Mouse (Mus musculus) macrophage (primary cell): Measurements from ENCODE around the gene Fam89b. TPM values are rescaled to one million over a fixed set of nuclear protein-coding genes. Genes with fewer than 3 reads are reported as not detected.

Experiments
- H3K27ac ChIP-seq: fragments of 350-480 bp; formaldehyde crosslinking; 2 replicates; pipeline ENCODE4 v1.9.0; 2021
- H3K36me3 ChIP-seq: fragments of 350-480 bp; formaldehyde crosslinking; 2 replicates; pipeline ENCODE4 v1.9.0; 2021; ENCODE audit errors: inconsistent target
- H3K4me3 ChIP-seq: fragments of 350-480 bp; formaldehyde crosslinking; 2 replicates; pipeline ENCODE4 v1.9.0; 2021; ENCODE audit errors: inconsistent target
- H3K79me2 ChIP-seq: fragments of 350-480 bp; formaldehyde crosslinking; 2 replicates; pipeline ENCODE4 v1.9.0; 2021; ENCODE audit errors: inconsistent target
- WGBS: methylation state at CpG from one replicate; pipeline ENCODE4 v1.1.7; 2026; ENCODE audit warnings: inconsistent platforms; ENCODE audit not compliant: missing documents; 5-methylcytosine and 5-hydroxymethylcytosine counted together
- polyA plus RNA-seq: library from polyadenylated mRNA; stranded (reverse); fragments of 250-400 nt; gene quantifications from 3 replicates; pipeline ENCODE4 v1.2.4, GENCODE M21; 2018; ENCODE audit warnings: inconsistent platforms
- total RNA-seq, 78 experiments: library from RNA; depleted of rRNA; stranded (reverse); fragments of 250-400 nt; gene quantifications; 1 replicate in 9 of 78; 2 replicates in 24 of 78; 3 replicates in 43 of 78; 4 replicates in 2 of 78; pipeline ENCODE4 v1.2.4; 2018; ENCODE audit warnings: inconsistent platforms in 56 of 78

Fam89b gene
- total RNA-seq (2018; cell fraction: chromatin; rRNA removed), result 10 to 100 TPM in 4 of 26 experiments, 1 to 10 TPM in 20, under 1 TPM in 1, not detected in 1; 0.92 to 16.9 (median 4.4) TPM
- 100 to 1,000 TPM in 17 of 26 experiments, 10 to 100 TPM in 9; 69.7 to 126 (median 104) TPM for total RNA-seq (2018; cell fraction: cytosol; rRNA removed)
- 10 to 100 TPM in 22 of 26 experiments, 1 to 10 TPM in 4; 8.4 to 47.1 (median 21.7) TPM for total RNA-seq (2018; cell fraction: nucleus; rRNA removed)
- 73.7 to 132 TPM (median 76.9 TPM) in 3 replicates for polyA plus RNA-seq

DNA sequence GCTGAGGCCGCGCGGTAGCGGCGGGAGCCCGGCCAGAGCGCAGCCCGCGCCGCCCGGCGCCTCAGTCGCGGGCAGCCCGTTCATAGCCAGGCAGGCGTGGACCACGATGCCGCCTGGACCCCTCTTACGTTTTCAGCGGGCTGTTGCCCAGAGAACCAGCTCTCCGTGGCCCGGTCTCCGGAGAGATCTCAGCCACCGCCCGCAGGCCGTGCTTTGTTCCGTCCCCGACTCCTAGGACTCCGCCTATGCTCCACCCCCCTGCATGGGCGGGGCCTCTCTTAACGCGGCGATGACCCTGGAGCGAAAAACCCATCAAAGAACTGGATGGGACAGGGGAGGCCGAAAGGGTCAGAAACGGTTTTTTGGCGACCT is at the start of gene Fam89b:
Fam89b (minus strand) TSS at position 210 of the 372 bp plus-strand sequence.
- Histone ChIP-seq H3K36me3 (no peaks in the 10 kb centered on the region), H3K27ac (peak within 1 kb of the TSS; percentile 100), H3K4me3 (peak within 1 kb of the TSS; percentile 96), H3K79me2 (peaks cover 52% of the 10 kb centered on the region)
- under 1% methylated on average over 37 of the region's 37 CpGs for WGBS

DNA sequence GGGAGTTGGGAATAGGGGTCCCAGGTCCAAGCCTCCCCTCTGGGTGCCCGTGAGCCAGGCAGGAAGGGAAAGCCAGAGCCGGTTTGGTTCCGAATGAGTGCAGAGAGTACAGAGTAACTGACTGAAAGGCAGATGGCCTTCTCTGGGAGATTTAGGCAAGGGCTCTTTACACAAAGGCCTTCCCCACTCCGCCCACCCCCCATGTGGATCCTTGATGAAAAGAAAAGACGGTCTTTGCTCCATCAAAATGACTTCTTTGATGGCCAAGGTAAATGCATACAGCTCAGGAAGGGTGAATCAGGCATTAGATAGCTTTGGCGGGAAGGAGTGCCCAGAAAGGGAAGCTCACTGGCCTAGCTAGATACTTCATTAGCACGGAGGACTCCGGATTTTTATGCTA is 48.9 kb upstream of the Fam89b start:
- WGBS, result 89% methylated on average over 7 of the region's 8 CpGs
- Histone ChIP-seq H3K36me3 (no peaks in the 10 kb centered on the region), H3K27ac (no peak overlapping the region), H3K4me3 (no peak overlapping the region), H3K79me2 (no peaks in the 10 kb centered on the region)

DNA sequence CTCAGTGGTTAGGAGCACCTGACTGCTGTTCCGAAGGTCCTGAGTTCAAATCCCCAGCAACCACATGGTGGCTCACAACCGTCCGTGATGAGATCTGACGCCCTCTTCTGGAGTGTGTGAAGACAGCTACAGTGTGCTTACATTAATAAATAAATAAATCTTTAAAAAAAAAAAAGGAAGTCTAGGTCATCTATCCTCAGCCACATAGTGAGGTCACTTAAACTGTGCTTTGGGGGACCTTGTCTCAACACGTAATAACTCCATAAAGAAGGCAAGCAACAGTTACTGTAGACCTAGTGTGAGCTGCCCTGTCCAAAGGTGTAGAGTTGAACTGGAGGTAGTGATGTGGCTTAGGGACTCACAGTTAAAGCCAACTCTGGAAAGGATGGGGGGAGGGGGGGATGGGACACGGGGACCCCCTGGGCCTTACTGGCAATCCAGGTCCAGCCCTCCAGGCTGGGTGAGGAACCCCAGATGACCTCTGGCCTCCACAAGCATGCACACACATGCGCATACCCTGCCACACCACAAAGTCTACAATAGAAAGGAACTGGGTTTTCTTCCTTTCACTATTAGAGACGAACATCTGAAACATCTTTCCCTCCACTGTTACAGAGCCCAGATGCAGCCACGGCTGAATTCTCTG is 48.1 kb upstream of the Fam89b start:
- 55% methylated on average over 9 of the region's 9 CpGs for WGBS
- Histone ChIP-seq H3K27ac (no peak overlapping the region), H3K4me3 (no peak overlapping the region), H3K36me3 (no peaks in the 10 kb centered on the region), H3K79me2 (no peaks in the 10 kb centered on the region)

DNA sequence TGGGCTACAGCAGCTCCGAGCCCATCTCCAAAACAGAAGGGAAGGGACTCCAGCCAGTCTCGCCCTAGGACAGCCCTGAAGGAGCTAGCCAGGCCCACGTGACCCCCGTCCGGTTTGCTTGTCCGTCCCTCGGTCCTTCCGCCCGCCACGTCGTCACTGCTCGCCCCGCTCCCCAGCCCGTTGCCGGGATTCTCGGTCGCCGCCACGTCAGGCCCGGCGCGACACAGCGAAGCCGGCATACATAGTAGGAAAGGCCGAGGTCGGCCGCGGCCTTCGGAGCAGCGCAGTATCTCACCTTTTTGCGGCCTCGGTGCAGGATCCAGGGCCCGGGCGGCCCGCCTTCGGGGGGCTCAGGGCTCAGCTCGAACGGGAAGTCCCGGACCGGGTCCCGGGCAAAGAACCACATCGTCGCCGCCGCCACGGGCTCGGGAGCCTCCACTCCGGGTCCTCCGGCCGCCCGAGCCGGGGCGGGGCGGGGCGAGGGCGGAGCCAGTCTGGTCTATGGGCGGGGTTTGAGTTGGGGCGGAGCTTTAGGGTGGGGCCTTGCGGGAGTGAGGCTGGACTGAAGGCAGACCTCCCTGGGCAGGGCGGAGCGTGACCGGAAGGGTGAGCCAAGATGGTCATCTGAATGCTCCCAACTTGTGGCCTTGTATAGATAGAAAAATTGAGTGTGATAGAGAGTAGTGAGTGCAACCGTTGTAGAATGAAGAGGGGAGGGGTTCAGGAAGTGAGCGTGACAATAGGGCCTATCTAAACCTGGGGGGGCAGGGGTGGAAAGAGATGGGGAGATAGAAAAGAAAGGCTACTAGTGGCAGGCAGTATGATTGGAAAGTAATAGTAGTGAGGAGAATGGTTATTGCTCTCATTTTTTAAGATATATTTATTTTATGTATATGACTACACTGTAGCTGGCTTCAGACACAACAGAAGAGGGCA is 41.7 kb upstream of the Fam89b start, which contains the start of gene Scyl1:
Scyl1 (minus strand) TSS at position 495 of the 936 bp plus-strand sequence.
- Histone ChIP-seq H3K36me3 (peaks cover 26% of the 10 kb centered on the region; the same call in 1 of the 2 replicates), H3K79me2 (peaks cover 32% of the 10 kb centered on the region), H3K27ac (peak within 1 kb of the TSS; percentile 53), H3K4me3 (peak within 1 kb of the TSS; percentile 73)
- WGBS, result under 1% methylated on average over 51 of the region's 64 CpGs

DNA sequence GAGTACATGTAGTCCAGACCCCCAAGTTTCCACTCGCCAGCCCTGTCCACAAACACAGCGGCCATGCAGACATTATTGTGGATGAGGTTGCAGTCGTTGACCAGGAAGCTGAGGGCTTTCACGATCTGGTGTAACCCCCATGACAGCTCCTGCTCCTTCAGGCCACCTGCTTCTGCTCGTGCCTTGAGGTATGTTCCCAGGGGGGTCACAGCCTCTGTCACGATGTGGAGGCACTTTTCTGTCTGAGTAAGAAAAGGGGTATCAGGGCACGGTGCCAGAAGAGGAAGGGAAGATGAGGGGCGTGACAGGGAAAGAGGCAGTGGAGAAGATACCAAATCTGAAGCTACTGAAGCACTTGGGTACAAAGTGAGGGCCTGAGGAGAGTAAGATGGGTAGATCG is 40.9 kb upstream of the Fam89b start:
- Histone ChIP-seq H3K79me2 (peaks cover 32% of the 10 kb centered on the region), H3K4me3 (peak overlapping the region; percentile 73), H3K27ac (peak overlapping the region; percentile 48), H3K36me3 (peaks cover 35% of the 10 kb centered on the region)
- 47% methylated on average over 9 of the region's 9 CpGs for WGBS

DNA sequence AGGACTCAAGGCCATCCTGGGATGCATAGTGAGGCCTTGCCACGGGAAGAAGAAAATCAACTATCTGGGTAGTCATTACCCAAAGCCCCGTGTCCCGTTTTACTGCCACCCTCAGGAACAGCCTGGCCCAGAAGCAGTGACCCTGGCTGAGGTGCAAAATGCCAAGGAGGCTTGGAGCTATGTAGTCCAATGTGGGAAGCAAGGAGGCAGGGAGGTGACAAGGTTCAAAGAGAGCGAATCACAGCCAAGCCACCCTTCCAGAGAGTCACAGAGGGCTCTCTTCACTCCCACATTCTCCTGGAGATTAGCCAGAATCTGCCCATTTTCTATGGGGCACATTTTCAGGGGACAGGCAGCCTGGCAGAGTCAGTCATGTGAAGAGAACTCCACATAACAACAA is 37.8 kb upstream of the Fam89b start:
- H3K27ac ChIP-seq, result no peak overlapping the region
- H3K4me3 ChIP-seq, result no peak overlapping the region
- H3K36me3 ChIP-seq, result peaks cover 61% of the 10 kb centered on the region
- WGBS, result 92% methylated on average over 4 of the region's 4 CpGs
- peaks cover 32% of the 10 kb centered on the region for H3K79me2 ChIP-seq

DNA sequence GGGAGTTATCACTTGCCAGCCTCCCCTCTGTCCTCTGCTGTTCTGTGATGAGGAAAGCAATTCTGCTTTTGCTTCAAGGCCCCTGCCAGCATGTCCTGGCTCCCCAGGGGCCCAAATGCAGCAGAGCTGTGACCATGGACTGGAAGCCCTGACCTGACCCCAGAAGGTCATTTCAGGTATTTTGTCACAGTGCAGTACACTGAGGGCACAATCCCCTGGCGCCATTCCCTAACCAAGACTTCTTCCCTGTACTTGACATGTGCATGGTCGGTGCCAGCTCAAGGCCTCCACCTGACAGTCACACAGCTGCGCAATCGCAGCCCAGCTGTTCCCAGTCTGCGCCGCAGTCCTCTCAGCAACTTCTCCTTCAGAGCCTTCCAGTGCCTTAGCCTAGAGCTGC is 33.7 kb upstream of the Fam89b start:
- WGBS, result 90% methylated on average over 2 of the region's 6 CpGs
- no peak overlapping the region for H3K27ac ChIP-seq

DNA sequence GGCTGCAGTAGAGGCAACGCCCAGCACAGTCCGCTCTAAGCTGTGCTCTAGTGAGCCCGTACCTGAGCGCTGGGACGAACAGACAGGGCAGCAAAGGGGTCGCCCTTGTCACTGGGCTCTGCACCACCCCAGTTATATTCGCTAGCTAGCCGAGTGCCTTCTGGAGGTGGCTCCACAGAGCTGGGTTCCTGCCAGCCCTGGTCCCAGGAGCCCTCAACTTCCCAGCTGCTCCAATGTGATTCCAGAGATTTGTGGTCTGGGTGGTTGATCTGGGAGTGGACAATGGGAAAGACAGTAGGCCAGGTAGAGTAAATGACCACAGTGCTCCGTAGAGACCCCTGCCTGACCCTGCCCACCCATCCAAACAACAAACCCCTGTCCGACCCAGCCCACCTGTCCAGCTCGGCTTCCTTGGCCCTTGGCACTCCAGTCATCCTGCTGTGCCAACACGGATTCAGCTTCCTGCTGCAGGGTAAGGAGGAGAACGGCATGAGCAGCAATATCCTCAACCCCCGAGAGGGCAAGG is 29.5 kb upstream of the Fam89b start:
- no peak overlapping the region for H3K4me3 ChIP-seq
- 96% methylated on average over 13 of the region's 14 CpGs for WGBS
- no peak overlapping the region for H3K27ac ChIP-seq
- H3K79me2 ChIP-seq, result no peaks in the 10 kb centered on the region
- H3K36me3 ChIP-seq, result peaks cover 56% of the 10 kb centered on the region

More for the DNA sequence above, 33.7 kb upstream of the Fam89b start:
- peaks cover 93% of the 10 kb centered on the region for H3K36me3 ChIP-seq
- no peak overlapping the region for H3K4me3 ChIP-seq
- H3K79me2 ChIP-seq, result peaks cover 5% of the 10 kb centered on the region; the same call in 1 of the 2 replicates

DNA sequence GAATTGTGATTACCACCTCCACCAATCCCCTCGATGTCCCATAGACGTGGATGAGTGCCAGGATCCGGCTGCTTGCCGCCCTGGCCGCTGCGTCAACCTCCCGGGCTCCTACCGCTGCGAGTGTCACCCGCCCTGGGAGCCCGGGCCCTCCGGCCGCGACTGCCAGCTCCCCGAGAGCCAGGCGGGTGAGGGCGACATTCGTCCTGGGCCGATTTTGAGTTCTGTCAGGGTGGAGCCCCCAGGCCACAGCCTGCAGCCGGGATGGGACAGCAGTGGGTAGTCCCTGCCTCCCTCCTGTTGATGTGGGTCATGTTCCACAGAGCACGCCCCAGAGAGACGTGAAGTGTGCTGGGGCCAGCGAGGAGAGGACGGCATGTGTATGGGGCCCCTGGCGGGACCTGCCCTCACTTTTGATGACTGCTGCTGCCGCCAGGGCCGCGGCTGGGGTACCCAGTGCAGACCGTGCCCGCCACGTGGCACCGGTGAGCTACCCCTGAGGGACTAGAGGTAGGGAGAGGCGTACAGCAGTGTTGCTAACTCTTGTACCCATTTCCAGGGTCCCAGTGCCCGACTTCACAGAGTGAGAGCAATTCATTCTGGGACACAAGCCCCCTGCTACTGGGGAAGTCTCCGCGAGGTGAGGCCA is 27.7 kb upstream of the Fam89b start:
- Histone ChIP-seq H3K79me2 (no peaks in the 10 kb centered on the region), H3K4me3 (no peak overlapping the region), H3K36me3 (peaks cover 42% of the 10 kb centered on the region), H3K27ac (no peak overlapping the region)
- 68% methylated on average over 36 of the region's 36 CpGs for WGBS

DNA sequence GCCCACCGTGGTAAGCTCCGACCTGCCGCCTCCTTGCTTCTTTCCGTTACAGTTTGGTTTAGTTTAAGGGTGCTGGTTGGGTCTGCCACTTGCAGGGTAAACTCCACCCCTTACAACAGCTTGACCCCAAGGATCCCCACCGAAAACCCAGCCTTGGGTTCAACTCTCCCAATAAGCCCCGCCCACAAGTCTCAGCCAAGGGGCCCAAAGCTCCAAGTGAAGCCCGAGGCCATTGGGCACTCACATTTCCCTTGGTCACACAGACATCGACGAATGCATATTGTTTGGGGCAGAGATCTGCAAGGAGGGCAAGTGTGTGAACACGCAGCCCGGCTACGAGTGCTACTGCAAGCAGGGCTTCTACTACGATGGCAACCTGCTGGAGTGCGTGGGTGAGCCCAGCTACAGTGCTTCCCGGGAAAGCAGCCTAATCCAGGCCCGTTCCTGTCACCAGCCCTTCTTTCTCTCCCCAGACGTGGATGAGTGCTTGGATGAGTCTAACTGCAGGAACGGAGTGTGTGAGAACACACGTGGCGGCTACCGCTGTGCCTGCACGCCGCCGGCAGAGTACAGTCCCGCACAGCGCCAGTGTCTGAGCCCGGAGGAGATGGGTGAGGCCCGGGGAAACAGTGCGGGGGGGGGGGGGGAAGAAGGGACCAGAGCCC is 27.0 kb upstream of the Fam89b start:
- peaks cover 35% of the 10 kb centered on the region for H3K36me3 ChIP-seq
- H3K27ac ChIP-seq, result no peak overlapping the region
- no peaks in the 10 kb centered on the region for H3K79me2 ChIP-seq
- WGBS, result 62% methylated on average over 29 of the region's 29 CpGs
- no peak overlapping the region for H3K4me3 ChIP-seq

DNA sequence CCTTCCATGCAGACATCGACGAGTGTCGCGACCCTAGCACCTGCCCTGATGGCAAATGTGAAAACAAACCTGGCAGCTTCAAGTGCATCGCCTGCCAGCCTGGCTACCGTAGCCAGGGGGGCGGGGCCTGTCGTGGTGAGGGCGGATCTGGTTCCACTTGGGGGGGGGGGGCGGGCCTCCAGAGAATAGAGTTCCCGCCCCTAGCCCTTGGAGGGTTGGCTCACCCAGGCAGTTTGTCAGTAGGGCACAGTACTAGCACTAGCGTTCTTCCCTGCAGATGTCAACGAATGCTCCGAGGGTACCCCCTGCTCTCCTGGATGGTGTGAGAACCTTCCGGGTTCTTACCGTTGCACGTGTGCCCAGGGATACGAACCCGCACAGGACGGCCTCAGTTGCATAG is 22.3 kb upstream of the Fam89b start:
- Histone ChIP-seq H3K79me2 (no peaks in the 10 kb centered on the region), H3K36me3 (no peaks in the 10 kb centered on the region), H3K4me3 (no peak overlapping the region), H3K27ac (no peak overlapping the region)
- WGBS, result 89% methylated on average over 13 of the region's 20 CpGs

DNA sequence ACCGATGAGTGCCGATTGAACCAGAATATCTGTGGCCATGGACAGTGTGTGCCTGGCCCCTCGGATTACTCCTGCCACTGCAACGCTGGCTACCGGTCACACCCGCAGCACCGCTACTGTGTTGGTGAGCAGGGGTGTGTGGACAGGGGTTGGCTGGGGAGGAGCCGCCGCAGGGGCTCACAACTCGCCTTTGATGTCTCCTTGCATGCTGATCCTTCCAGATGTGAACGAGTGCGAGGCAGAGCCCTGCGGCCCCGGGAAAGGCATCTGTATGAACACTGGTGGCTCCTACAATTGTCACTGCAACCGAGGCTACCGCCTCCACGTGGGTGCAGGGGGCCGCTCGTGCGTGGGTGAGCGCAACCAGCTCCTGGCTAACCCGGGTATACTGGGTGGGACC is 21.5 kb upstream of the Fam89b start:
- H3K27ac ChIP-seq, result no peak overlapping the region
- 89% methylated on average over 22 of the region's 22 CpGs for WGBS
- no peak overlapping the region for H3K4me3 ChIP-seq
- no peaks in the 10 kb centered on the region for H3K79me2 ChIP-seq
- no peaks in the 10 kb centered on the region for H3K36me3 ChIP-seq

DNA sequence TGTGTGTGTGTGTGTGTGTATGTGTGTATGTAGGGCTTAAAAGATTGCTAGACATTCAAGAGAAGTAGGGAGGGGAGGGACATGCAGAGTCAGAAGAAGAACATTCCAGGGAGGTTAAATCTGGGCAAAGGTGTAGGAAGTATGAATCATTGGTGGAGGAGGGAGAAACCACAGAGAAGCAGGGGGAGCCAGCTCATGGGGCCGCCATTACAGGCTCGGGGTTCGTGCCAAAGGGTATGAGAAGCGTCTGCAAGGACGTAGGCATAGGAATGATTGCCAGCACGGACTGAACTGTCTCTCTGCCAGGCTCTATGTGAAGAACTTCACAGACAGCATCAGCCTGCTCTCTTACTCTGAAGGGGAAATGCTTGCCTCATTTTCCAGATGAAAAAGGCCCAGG is 20.0 kb upstream of the Fam89b start:
- Histone ChIP-seq H3K79me2 (no peaks in the 10 kb centered on the region), H3K36me3 (no peaks in the 10 kb centered on the region), H3K27ac (no peak overlapping the region), H3K4me3 (no peak overlapping the region)
- WGBS, result 81% methylated on average over 2 of the region's 6 CpGs
